Mouse (Mus musculus): ENCODE data around the gene R3hdm1.

DNA sequence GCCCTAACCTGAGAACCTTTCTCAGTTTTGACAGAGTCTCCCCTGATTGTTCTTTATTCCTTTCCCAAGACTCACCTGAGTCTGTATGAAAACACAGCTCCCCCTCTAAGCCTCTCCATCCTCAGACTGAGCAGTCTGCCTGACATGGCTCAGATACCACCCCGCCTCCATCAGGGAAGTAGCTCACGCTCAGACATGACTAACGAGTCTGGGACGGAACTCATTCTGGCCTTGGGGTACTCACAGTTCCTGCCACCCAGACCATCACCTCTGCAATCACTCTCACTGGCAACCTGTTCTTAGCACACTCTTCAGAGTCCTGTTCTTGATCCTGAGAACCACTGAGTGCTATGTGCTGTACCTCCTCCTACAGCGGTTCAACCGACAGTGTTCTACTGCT lies 38.4 kb upstream of the R3hdm1 start:
- TF ChIP-seq CTCF (IDR thresholded peaks at IDR 0.05; ENCODE audit: borderline replicate concordance, extremely low read depth, insufficient read depth, insufficient read length), result no peak
- TF ChIP-seq POLR2A (IDR thresholded peaks at IDR 0.05; ENCODE audit: borderline replicate concordance, extremely low read depth, insufficient read depth, insufficient read length, poor library complexity, severe bottlenecking), result no peak
